Mouse (Mus musculus): ENCODE measurements around the gene Cabin1.

DNA sequence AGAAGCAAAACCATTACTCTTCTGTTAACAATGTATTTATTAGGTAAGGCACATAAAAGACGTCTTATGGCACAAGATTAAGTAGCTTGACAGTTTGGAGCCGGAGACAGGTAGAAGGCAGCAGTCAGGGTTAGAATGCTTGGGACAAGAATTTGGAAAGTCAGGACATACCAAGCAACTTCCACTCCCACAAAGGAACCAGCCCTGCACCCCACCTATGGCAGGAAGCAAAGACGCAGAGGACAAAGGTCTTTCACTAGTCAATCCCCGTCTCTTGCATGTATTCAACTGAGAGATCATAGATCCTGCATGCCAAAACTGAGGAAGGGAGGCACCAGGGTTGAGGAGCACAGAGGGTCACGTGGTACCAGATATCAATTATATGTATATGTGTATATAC is 10.0 kb upstream of the Cabin1 start:
- TF ChIP-seq CTCF (IDR thresholded peaks at IDR 0.05; ENCODE audit: control insufficient read depth, insufficient read depth, insufficient replicate concordance, low read depth, low read length) (no peak), POLR2A (IDR thresholded peaks at IDR 0.05; ENCODE audit: control insufficient read depth, low read depth, low read length) (no peak)
